Mouse (Mus musculus) erythroblast, embryonic 14.5 days (primary cell): ENCODE results near the gene Tenm4.

Experiments used
- GATA1 ChIP-seq: IDR thresholded peaks from 2 replicates; pipeline ENCODE4 v1.6.1; 2012; ENCODE audit warnings: low read length, inconsistent platforms, mixed read lengths
- TAL1 ChIP-seq: IDR thresholded peaks from 3 replicates; pipeline ENCODE4 v1.6.1; 2012; ENCODE audit warnings: low read length, inconsistent platforms, mixed read lengths

- no peak for TF ChIP-seq GATA1
- TF ChIP-seq TAL1, result no peak
Observed at GRCm38 (mm10) chr7:96277550-96277949, 106.5 kb downstream of the Tenm4 start.
